ENCODE assay signal across 17 mouse cellular contexts in the genomic region with DNA sequence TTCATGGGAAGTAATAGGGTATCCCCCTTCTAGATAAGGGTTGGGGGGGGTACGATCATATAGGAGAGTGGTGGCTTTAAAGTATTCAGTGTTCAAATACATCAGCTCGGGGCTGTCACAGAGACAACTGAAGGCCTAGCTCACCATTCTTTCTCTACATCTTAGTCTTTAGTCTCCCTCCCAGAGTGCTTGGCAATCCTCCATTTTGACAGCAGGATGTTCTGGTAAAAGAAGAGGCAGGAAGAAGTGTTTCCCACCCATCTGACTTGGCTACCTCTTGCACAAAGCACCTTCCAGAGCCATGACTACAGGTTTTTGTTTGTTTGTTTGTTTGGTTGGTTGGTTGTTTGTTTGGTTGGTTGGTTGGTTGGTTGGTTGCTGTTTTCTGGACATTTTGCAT.
"Had no signal": no experiment of that assay in that cellular context is flagged by ENCODE, and none has a peak within 500 bp of the region (broad histone marks: within the 10 kb centered on the region; RNA-seq: fewer than 3 reads in every experiment).

No protein-coding gene starts in this region.

- DNase-seq: gastrocnemius, postnatal 14 days; gastrocnemius, postnatal 36 days; heart, adult 11 months; heart, adult 2 months; heart, postnatal 14 days; heart, postnatal 36 days; kidney, adult 11 months; kidney, adult 2 months; kidney, adult 9 months; kidney, postnatal 14 days; kidney, postnatal 36 days; layer of hippocampus, adult 9-11 months; layer of hippocampus, postnatal 36 days; left cerebral cortex, postnatal 4 days had no signal

- ATAC-seq: hindbrain, postnatal 0 days; intestine, embryonic 16.5 days; liver, embryonic 12.5 days had no signal
